Mouse (Mus musculus) naive thymus-derived CD4-positive, alpha-beta T cell, adult 2 months (primary cell): ENCODE data around the gene Cbx8.

ENCODE experiments used
- DNase-seq: peaks from one replicate; pipeline ENCODE4 v3.0.0-alpha.2; 2011; ENCODE audit warnings: low read depth

Cbx8 gene

DNA sequence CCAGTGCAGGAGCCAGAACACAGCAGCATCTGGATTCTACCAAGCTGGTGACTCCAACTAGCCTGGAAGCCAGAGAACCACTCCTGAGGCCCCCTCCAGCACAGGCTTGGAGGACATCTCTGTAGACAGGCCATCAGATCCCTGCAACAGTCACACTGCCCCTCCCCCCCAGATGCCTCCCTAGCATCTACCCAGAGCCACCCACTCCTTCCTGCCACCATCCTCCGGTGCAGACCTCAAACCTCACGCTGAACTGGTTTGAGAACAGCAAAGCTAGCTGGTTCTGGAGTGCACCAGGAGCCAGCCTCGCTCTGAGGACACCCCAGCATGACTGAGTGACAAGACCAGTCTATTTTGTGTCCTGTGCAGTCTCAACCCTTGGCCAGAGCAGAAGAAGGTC is 48.0 kb downstream of the Cbx8 start:
- DNase-seq, result peak; percentile 86

DNA sequence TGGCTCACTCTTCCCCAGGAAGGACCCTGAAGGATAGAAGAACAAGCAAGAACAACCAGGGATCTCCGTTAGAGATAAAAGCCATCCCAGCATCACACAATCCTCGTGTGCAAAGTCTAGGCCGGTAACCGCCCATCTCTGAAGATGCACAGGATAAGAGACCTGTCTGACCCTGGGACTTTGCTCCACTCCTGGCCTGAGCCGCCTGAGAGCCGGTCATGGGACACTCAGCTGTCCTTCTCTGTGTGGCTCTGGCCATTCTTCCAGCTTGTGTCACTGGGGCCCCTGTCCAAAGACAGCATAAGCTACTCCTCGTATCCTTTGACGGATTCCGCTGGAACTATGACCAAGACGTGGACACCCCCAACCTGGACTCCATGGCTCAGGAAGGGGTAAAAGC is 52.8 kb downstream of the Cbx8 start, which contains the start of gene Enpp7:
Enpp7 (plus strand) TSS at position 190 of the 400 bp plus-strand sequence.
- DNase-seq, result no peak
